Mouse (Mus musculus) forebrain, embryonic 11.5 days (tissue): ENCODE measurements around the gene Paqr7. TPM values are rescaled to one million over a fixed set of nuclear protein-coding genes. Genes with fewer than 3 reads are reported as not detected.

Experiments
- ATAC-seq: fragments of 200-750 bp; cut with Nextera tagmentation; replicated peaks from 2 replicates; pipeline ENCODE4 v1.8.0; 2017; ENCODE audit warnings: moderate TSS enrichment; ENCODE audit not compliant: low FRiP score
- DNase-seq: peaks from one replicate; pipeline ENCODE4 v3.0.0-alpha.2; 2017; ENCODE audit warnings: low spot score
- H3K27ac ChIP-seq: fragments of 300-500 bp; sonication (generic); 2 replicates; pipeline ENCODE4 v1.5.1; 2014; ENCODE audit warnings: low read depth, low read length
- H3K27me3 ChIP-seq: fragments of 300-500 bp; sonication (generic); 2 replicates; pipeline ENCODE4 v1.6.1; 2014; ENCODE audit warnings: mild to moderate bottlenecking, low read length, mixed read lengths; ENCODE audit not compliant: control insufficient read depth, insufficient read depth
- H3K36me3 ChIP-seq: fragments of 300-500 bp; sonication (generic); 2 replicates; pipeline ENCODE4 v1.6.1; 2014; ENCODE audit warnings: mild to moderate bottlenecking, low read length, moderate library complexity, mixed read lengths; ENCODE audit not compliant: control insufficient read depth, insufficient read depth
- H3K4me1 ChIP-seq: fragments of 300-500 bp; sonication (generic); replicated peaks from 2 replicates; pipeline ENCODE4 v1.6.1; 2014; ENCODE audit warnings: low read length, mixed read lengths; ENCODE audit not compliant: control insufficient read depth, insufficient read depth
- H3K4me2 ChIP-seq: fragments of 300-500 bp; sonication (generic); 2 replicates; pipeline ENCODE4 v1.6.1; 2014; ENCODE audit warnings: low read depth, mild to moderate bottlenecking, low read length, moderate library complexity, mixed read lengths; ENCODE audit not compliant: severe bottlenecking
- H3K4me3 ChIP-seq: fragments of 300-500 bp; sonication (generic); 2 replicates; pipeline ENCODE4 v1.5.1; 2014; ENCODE audit warnings: low read depth, low read length
- H3K9ac ChIP-seq: fragments of 300-500 bp; sonication (generic); 2 replicates; pipeline ENCODE4 v1.6.1; 2014; ENCODE audit warnings: low read length
- H3K9me3 ChIP-seq: fragments of 300-500 bp; sonication (generic); 2 replicates; pipeline ENCODE4 v1.6.1; 2016; ENCODE audit warnings: low read length, mixed read lengths; ENCODE audit not compliant: control insufficient read depth
- WGBS: fragments of 180-500 bp; shearing (Covaris S2); extraction: QIAGEN DNeasy Blood & Tissue Kit; methylation state at CpG from one replicate; pipeline ENCODE4 v1.1.7; 2014; 5-methylcytosine and 5-hydroxymethylcytosine counted together
- polyA plus RNA-seq: library from polyadenylated mRNA; unstranded; fragments of >200 nt; fragmentation: Nextera tagmentation; extraction: Ambion mirVana; gene quantifications from 2 replicates; pipeline ENCODE4 v1.2.1, GENCODE M21; 2014

The Paqr7 gene
- polyA plus RNA-seq, 1 experiment from 2014 or later = 1.3 TPM

- Histone ChIP-seq H3K4me2 (peak overlapping the region; percentile 98), H3K9me3 (no peaks in the 10 kb centered on the region), H3K4me3 (peak overlapping the region; percentile 94), H3K27me3 (no peaks in the 10 kb centered on the region), H3K36me3 (peaks cover 9% of the 10 kb centered on the region), H3K9ac (peak overlapping the region; percentile 99), H3K27ac (peak overlapping the region; percentile 96), H3K4me1 (peaks cover 16% of the 10 kb centered on the region; the same call in 1 of the 2 replicates)
- DNase-seq (peak; percentile 98), ATAC-seq (peak; percentile 86)
- WGBS = under 1% methylated on average over 64 of the region's 68 CpGs
These were observed 27.8 kb upstream of the Paqr7 start for GRCm38 (mm10) chr4:134468578-134469266.

GRCm38 (mm10) chr4:134469341-134469796 lies 27.1 kb upstream of the Paqr7 start:
- ATAC-seq (no peak; the same call in 1 of the 2 replicates), DNase-seq (peak; percentile 71)
- Histone ChIP-seq H3K4me1 (peaks cover 16% of the 10 kb centered on the region; the same call in 1 of the 2 replicates), H3K9ac (peak overlapping the region; percentile 99), H3K4me3 (peak overlapping the region; percentile 94), H3K9me3 (no peaks in the 10 kb centered on the region), H3K27me3 (no peaks in the 10 kb centered on the region), H3K36me3 (peaks cover 15% of the 10 kb centered on the region), H3K27ac (peak overlapping the region; percentile 96), H3K4me2 (peak overlapping the region; percentile 98)
- WGBS = 13% methylated on average over 6 of the region's 6 CpGs

- H3K4me2 ChIP-seq = peak overlapping the region; percentile 98
- ATAC-seq (no peak), DNase-seq (no peak)
- H3K9me3 ChIP-seq = no peaks in the 10 kb centered on the region
- H3K27me3 ChIP-seq = no peaks in the 10 kb centered on the region
- H3K4me3 ChIP-seq = peak overlapping the region; percentile 94
- H3K4me1 ChIP-seq = peaks cover 16% of the 10 kb centered on the region; the same call in 1 of the 2 replicates
- peak overlapping the region; percentile 99 for H3K9ac ChIP-seq
- peak overlapping the region; percentile 96; the same call in 1 of the 2 replicates for H3K27ac ChIP-seq
- H3K36me3 ChIP-seq = peaks cover 20% of the 10 kb centered on the region
- WGBS = 64% methylated on average over 3 of the region's 3 CpGs
These were observed 26.5 kb upstream of the Paqr7 start for GRCm38 (mm10) chr4:134469985-134470384.

GRCm38 (mm10) chr4:134471469-134471868 lies 25.0 kb upstream of the Paqr7 start:
- Histone ChIP-seq H3K4me2 (peak overlapping the region; percentile 98; the same call in 1 of the 2 replicates), H3K4me1 (peaks cover 16% of the 10 kb centered on the region; the same call in 1 of the 2 replicates), H3K36me3 (peaks cover 28% of the 10 kb centered on the region), H3K4me3 (peak overlapping the region; percentile 5; the same call in 1 of the 2 replicates), H3K9ac (no peak overlapping the region), H3K9me3 (no peaks in the 10 kb centered on the region), H3K27ac (no peak overlapping the region), H3K27me3 (no peaks in the 10 kb centered on the region)
- DNase-seq = no peak
- no peak for ATAC-seq

GRCm38 (mm10) chr4:134473764-134474163 lies 22.7 kb upstream of the Paqr7 start:
- Histone ChIP-seq H3K9ac (no peak overlapping the region), H3K4me3 (no peak overlapping the region)

GRCm38 (mm10) chr4:134474240-134474639 lies 22.3 kb upstream of the Paqr7 start:
- no peaks in the 10 kb centered on the region for H3K27me3 ChIP-seq
- no peak overlapping the region for H3K9ac ChIP-seq
- H3K4me3 ChIP-seq = no peak overlapping the region
- H3K4me1 ChIP-seq = peaks cover 10% of the 10 kb centered on the region; the same call in 1 of the 2 replicates
- no peak overlapping the region for H3K4me2 ChIP-seq
- H3K27ac ChIP-seq = no peak overlapping the region; the same call in 1 of the 2 replicates
- no peak for DNase-seq
- 62% methylated on average over 8 of the region's 8 CpGs for WGBS
- ATAC-seq = no peak
- peaks cover 28% of the 10 kb centered on the region for H3K36me3 ChIP-seq
- H3K9me3 ChIP-seq = no peaks in the 10 kb centered on the region

More at GRCm38 (mm10) chr4:134473764-134474163, 22.7 kb upstream of the Paqr7 start:
- 68% methylated on average over 4 of the region's 4 CpGs for WGBS
- H3K4me2 ChIP-seq = no peak overlapping the region
- DNase-seq = no peak
- peaks cover 28% of the 10 kb centered on the region for H3K36me3 ChIP-seq
- H3K27ac ChIP-seq = no peak overlapping the region; the same call in 1 of the 2 replicates
- H3K9me3 ChIP-seq = no peaks in the 10 kb centered on the region
- H3K27me3 ChIP-seq = no peaks in the 10 kb centered on the region
- ATAC-seq = no peak
- H3K4me1 ChIP-seq = peaks cover 10% of the 10 kb centered on the region; the same call in 1 of the 2 replicates

- ATAC-seq (no peak), DNase-seq (no peak)
- Histone ChIP-seq H3K4me3 (no peak overlapping the region), H3K4me1 (peaks cover 4% of the 10 kb centered on the region; the same call in 1 of the 2 replicates), H3K9me3 (no peaks in the 10 kb centered on the region), H3K27ac (no peak overlapping the region), H3K9ac (no peak overlapping the region), H3K27me3 (no peaks in the 10 kb centered on the region), H3K4me2 (no peak overlapping the region), H3K36me3 (peaks cover 22% of the 10 kb centered on the region)
- WGBS = 91% methylated on average over 8 of the region's 8 CpGs
These were observed 19.6 kb upstream of the Paqr7 start for GRCm38 (mm10) chr4:134476899-134477298.

- DNase-seq = peak; percentile 94
- WGBS = 9% methylated on average over 9 of the region's 9 CpGs
- Histone ChIP-seq H3K4me2 (no peak overlapping the region), H3K27ac (no peak overlapping the region), H3K36me3 (peaks cover 20% of the 10 kb centered on the region), H3K4me1 (0 out of 2 replicates have a peak, but pooled peaks cover under 1% of the 10 kb centered on the region), H3K27me3 (no peaks in the 10 kb centered on the region), H3K4me3 (no peak overlapping the region), H3K9ac (no peak overlapping the region; the same call in 1 of the 2 replicates), H3K9me3 (no peaks in the 10 kb centered on the region)
- peak; percentile 77 for ATAC-seq
These were observed 18.5 kb upstream of the Paqr7 start for GRCm38 (mm10) chr4:134478031-134478430.
